Mouse (Mus musculus) thymus, adult 2 months (tissue): ENCODE measurements around the gene Sik3.

Source experiments
- CTCF ChIP-seq: fragments of 200-500 bp; IDR thresholded peaks from 2 replicates; pipeline ENCODE4 v1.5.1; 2012; ENCODE audit warnings: mild to moderate bottlenecking, control low read depth, low read length, moderate library complexity, borderline replicate concordance; ENCODE audit not compliant: control insufficient read depth, poor library complexity, insufficient read depth; ENCODE audit errors: extremely low read depth
- POLR2A ChIP-seq: fragments of 200-500 bp; IDR thresholded peaks from 2 replicates; pipeline ENCODE4 v1.6.1; 2012; ENCODE audit warnings: mild to moderate bottlenecking, low read length, control low read depth, moderate library complexity; ENCODE audit not compliant: control insufficient read depth, poor library complexity, insufficient read depth; ENCODE audit errors: extremely low read depth

DNA sequence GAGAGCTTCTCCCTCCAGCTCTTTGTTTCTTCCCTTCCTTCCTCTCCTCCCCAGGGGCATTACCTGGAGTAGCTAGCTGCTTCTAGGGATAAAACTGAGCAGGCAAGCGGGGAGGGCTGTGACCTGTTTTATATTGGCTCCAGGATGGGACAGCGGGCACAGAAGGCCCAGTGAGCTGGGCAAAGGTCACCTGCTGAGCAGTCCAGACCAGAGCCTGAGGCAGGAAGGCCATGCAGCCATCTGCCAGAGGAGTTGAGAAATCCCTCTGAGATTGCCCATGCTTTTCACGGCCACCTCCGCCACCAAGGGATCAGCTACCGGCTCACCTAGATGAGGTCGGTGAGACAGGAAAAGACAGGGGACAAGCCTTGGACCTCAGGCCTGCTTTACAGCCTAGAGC is 222.6 kb downstream of the Sik3 start:
- TF ChIP-seq POLR2A (no peak), CTCF (no peak)
